Mouse (Mus musculus): Measurements from ENCODE around the gene Glyr1. TPM values are rescaled to one million over a fixed set of nuclear protein-coding genes. Genes with fewer than 3 reads are reported as not detected.

Gene Glyr1
- polyA plus RNA-seq (2014; fragmentation: Illumina TruSeq; extraction: RNeasy Lipid Tissue Mini Kit (QIAGEN cat#74804); ENCODE audit: low read depth, low replicate concordance) = 50.3 TPM

DNA sequence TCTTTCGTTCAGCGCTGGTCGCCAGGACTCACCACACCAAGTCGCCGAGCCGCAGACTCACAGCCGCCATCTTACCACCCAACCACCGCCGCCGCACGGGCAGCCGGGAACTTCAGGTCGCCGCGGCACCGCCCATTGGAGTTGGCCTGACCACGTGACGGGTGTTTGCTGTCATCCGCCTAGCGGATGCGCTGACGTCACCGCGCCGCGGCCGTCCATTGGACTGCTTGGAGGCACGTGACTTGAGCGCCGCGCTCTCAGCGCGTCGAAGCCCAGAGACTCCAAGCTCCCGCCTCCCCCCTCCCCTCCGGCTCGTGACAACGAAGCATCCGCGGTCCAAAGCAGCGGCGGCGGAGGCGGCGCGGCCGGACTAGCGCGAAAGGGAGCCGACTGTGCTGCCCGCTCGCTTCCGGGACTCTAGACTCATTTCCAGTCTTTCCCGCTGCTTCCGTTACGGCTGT lies at the start of gene Glyr1, which contains the start of gene Ubn1:
Gene Glyr1 (minus strand): TSS at position 90 of the 461 bp plus-strand sequence.
Gene Ubn1 (plus strand): TSS at position 284 of the 461 bp plus-strand sequence.

DNA sequence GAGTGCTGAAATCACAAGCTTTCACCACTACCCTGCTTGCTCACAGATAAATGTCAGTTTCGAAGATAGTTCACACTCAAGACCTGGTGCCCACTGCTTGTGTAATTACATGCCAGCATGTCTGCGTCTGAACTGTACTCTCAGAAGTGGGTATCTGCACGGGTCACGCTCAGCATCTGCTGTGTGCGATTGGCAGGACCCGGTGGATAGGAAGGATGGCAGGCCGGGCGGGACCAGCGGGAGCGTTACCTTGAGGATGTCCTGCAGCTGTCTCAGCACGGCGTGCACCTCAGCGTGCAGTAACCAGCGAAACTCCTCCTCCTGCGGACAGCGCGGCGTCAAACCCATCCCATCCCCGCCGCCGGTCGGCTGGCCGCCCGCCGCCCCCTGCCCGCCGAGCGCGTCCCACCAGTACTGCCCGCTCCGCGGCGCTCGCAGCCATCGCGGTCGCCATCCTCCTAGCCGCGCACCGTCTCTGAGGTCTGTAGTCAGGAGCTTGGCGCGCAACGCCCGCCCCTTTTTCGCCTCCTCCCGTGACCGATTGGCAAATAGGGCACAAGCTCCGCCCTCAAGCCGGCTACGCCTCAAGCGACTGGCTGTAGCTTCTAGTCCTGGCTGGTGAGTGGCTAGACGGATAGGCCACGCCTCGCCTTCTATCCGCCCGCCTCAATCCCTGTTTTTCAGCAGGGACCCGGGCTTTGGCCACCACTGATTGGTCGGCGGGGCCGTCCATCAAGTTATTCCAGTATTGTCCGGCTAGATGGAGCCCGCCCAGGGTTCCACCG lies 36.4 kb downstream of the Glyr1 start, which contains the start of gene Rogdi:
Gene Rogdi (minus strand): TSS at position 500 of the 785 bp plus-strand sequence.

DNA sequence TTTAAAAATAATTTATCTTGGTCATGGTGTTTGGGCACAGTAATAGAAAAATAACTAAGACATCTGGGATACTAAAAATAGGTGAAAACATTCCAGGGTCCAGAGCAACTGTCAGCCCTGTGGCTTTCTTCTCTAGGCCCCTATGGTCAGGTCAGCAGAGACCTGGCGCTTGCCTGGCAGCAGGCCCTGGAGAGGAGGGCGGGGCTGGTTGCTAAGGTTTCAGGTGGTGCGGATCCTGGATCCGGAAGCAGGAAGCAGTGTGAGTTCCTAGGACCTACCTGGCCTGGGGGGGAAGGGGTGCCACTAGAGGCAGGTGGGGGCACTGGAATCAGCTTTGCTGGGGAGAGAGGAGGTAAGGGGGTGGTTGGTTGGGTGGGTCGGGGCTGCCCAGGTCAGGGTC lies 42.6 kb downstream of the Glyr1 start, which contains the start of gene Smim22:
Gene Smim22 (plus strand): TSS at position 222 of the 400 bp plus-strand sequence.

DNA sequence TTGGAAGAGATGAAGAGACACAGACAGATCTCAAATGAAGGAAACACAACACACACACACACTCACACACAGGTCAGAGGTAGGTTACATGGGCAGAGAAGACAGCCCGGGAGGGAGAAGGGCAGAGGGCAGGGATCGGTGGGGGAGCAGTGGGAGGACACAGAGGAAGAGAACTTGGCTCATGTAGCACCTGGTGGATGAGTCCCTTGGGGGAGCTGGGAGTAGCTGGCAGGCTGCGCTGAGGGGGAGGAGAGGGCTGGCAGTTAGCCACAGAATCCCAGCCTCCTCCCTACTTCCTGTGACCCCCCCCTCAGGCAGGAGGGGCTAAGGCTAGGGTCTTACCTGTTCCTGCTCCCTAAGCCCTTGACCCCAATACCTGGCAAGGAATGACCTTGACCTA lies 52.1 kb downstream of the Glyr1 start, which contains the start of gene Sept12:
Gene Sept12 (minus strand): TSS at position 300 of the 400 bp plus-strand sequence.

Other genes starting within 250 kb of the Glyr1 start
- gene 4930562C15Rik, start 214.4 kb downstream of the Glyr1 start, polyA plus RNA-seq (2014; fragmentation: Illumina TruSeq; extraction: RNeasy Lipid Tissue Mini Kit (QIAGEN cat#74804); ENCODE audit: low read depth, low replicate concordance) = 21.1 TPM
- gene Ubald1, start 169.5 kb downstream of the Glyr1 start, polyA plus RNA-seq (2014; fragmentation: Illumina TruSeq; extraction: RNeasy Lipid Tissue Mini Kit (QIAGEN cat#74804); ENCODE audit: low read depth, low replicate concordance) = 4.2 TPM
- 2.8 TPM for gene Mgrn1, start 163.6 kb downstream of the Glyr1 start, polyA plus RNA-seq (2014; fragmentation: Illumina TruSeq; extraction: RNeasy Lipid Tissue Mini Kit (QIAGEN cat#74804); ENCODE audit: low read depth, low replicate concordance)
- 5.9 TPM for gene Nudt16l1, start 111.1 kb downstream of the Glyr1 start, polyA plus RNA-seq (2014; fragmentation: Illumina TruSeq; extraction: RNeasy Lipid Tissue Mini Kit (QIAGEN cat#74804); ENCODE audit: low read depth, low replicate concordance)
- gene Anks3, start 85.7 kb downstream of the Glyr1 start, polyA plus RNA-seq (2014; fragmentation: Illumina TruSeq; extraction: RNeasy Lipid Tissue Mini Kit (QIAGEN cat#74804); ENCODE audit: low read depth, low replicate concordance) = 9.8 TPM
- gene Sept12, start 52.0 kb downstream of the Glyr1 start, polyA plus RNA-seq (2014; fragmentation: Illumina TruSeq; extraction: RNeasy Lipid Tissue Mini Kit (QIAGEN cat#74804); ENCODE audit: low read depth, low replicate concordance) = 61.6 TPM
- not detected for gene Smim22, start 42.6 kb downstream of the Glyr1 start, polyA plus RNA-seq (2014; fragmentation: Illumina TruSeq; extraction: RNeasy Lipid Tissue Mini Kit (QIAGEN cat#74804); ENCODE audit: low read depth, low replicate concordance)
- 3.5 TPM for gene Rogdi, start 36.3 kb downstream of the Glyr1 start, polyA plus RNA-seq (2014; fragmentation: Illumina TruSeq; extraction: RNeasy Lipid Tissue Mini Kit (QIAGEN cat#74804); ENCODE audit: low read depth, low replicate concordance)
- gene Ubn1, start 194 bp upstream of the Glyr1 start, polyA plus RNA-seq (2014; fragmentation: Illumina TruSeq; extraction: RNeasy Lipid Tissue Mini Kit (QIAGEN cat#74804); ENCODE audit: low read depth, low replicate concordance) = 24.4 TPM
- 0.06 TPM for gene Ppl, start 82.6 kb upstream of the Glyr1 start, polyA plus RNA-seq (2014; fragmentation: Illumina TruSeq; extraction: RNeasy Lipid Tissue Mini Kit (QIAGEN cat#74804); ENCODE audit: low read depth, low replicate concordance)
- gene Sec14l5, start 97.2 kb upstream of the Glyr1 start, polyA plus RNA-seq (2014; fragmentation: Illumina TruSeq; extraction: RNeasy Lipid Tissue Mini Kit (QIAGEN cat#74804); ENCODE audit: low read depth, low replicate concordance) = not detected
- not detected for gene Nagpa, start 154.1 kb upstream of the Glyr1 start, polyA plus RNA-seq (2014; fragmentation: Illumina TruSeq; extraction: RNeasy Lipid Tissue Mini Kit (QIAGEN cat#74804); ENCODE audit: low read depth, low replicate concordance)
- 2.0 TPM for gene AU021092, start 172.4 kb upstream of the Glyr1 start, polyA plus RNA-seq (2014; fragmentation: Illumina TruSeq; extraction: RNeasy Lipid Tissue Mini Kit (QIAGEN cat#74804); ENCODE audit: low read depth, low replicate concordance)
- 1.5 TPM for gene Alg1, start 183.8 kb upstream of the Glyr1 start, polyA plus RNA-seq (2014; fragmentation: Illumina TruSeq; extraction: RNeasy Lipid Tissue Mini Kit (QIAGEN cat#74804); ENCODE audit: low read depth, low replicate concordance)
- 3.6 TPM for gene Eef2kmt, start 206.1 kb upstream of the Glyr1 start, polyA plus RNA-seq (2014; fragmentation: Illumina TruSeq; extraction: RNeasy Lipid Tissue Mini Kit (QIAGEN cat#74804); ENCODE audit: low read depth, low replicate concordance)